Mouse (Mus musculus) G1E (cell line): ENCODE data around the gene Fam185a.

Experiments used
- CTCF ChIP-seq: IDR thresholded peaks from 2 replicates; pipeline ENCODE4 v1.5.1; 2012; ENCODE audit warnings: low read depth, low read length, inconsistent platforms, mixed read lengths
- GATA1 ChIP-seq: IDR thresholded peaks from 2 replicates; pipeline ENCODE4 v1.6.1; 2012; ENCODE audit warnings: borderline replicate concordance, low read length, inconsistent platforms, mixed read lengths
- TAL1 ChIP-seq: conservative IDR thresholded peaks from 2 replicates; pipeline ENCODE4 v1.6.1; 2012; ENCODE audit warnings: low read depth, low read length, inconsistent platforms, mixed read lengths

DNA sequence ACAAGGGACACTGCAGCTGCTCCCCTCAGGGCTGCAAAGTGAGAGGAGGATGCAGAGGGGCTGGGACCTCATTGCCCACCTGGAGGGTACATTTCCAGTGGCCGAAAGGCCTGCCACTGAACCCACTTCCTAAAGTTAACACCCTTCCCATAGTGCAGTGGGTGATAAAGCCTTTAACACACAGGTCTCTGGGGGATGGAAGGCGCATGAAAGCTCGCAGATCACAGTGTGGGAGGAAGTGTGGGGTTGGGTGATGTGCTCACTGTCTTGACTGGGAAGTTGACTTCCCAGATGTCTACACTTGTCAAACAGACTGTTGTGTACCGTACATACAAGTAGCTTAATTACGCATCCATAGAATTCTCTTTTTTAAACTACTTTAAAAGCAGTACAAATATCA is 55.0 kb downstream of the Fam185a start:
- TF ChIP-seq CTCF (no peak), GATA1 (no peak), TAL1 (no peak)
